In genomic region chr1:84432311-84432710, GRCm38 (mm10) we compare ENCODE assay signal across 23 mouse cellular contexts.
"Had no signal": no experiment of that assay in that cellular context is flagged by ENCODE, and none has a peak within 500 bp of the region (broad histone marks: within the 10 kb centered on the region; RNA-seq: fewer than 3 reads in every experiment).

No protein-coding gene starts in this region.

- H3K27ac ChIP-seq: heart, embryonic 10.5 days; heart, embryonic 13.5 days; heart, embryonic 15.5 days; hindbrain, embryonic 10.5 days; hindbrain, embryonic 12.5 days; hindbrain, embryonic 14.5 days; intestine, embryonic 15.5 days; kidney, embryonic 15.5 days; kidney, postnatal 0 days; limb, embryonic 13.5 days; limb, embryonic 15.5 days; liver, embryonic 12.5 days; liver, embryonic 14.5 days had no signal

- H3K4me3 ChIP-seq: heart, embryonic 10.5 days; heart, embryonic 13.5 days; heart, embryonic 15.5 days; hindbrain, embryonic 10.5 days; hindbrain, embryonic 12.5 days; intestine, embryonic 15.5 days; kidney, embryonic 15.5 days; limb, embryonic 13.5 days; limb, embryonic 15.5 days; liver, embryonic 12.5 days had no signal

- DNase-seq: gastrocnemius, postnatal 14 days; heart, postnatal 4 days; kidney, adult 2 months; kidney, adult 9 months; kidney, postnatal 14 days; kidney, postnatal 36 days; layer of hippocampus, adult 9-11 months; layer of hippocampus, postnatal 36 days; left cerebral cortex, postnatal 4 days; lung, adult 18-20 months had no signal
